Mouse (Mus musculus) left cerebral cortex, adult 2 months (tissue): ENCODE measurements around the gene Sh3rf1. TPM values are rescaled to one million over a fixed set of nuclear protein-coding genes. Genes with fewer than 3 reads are reported as not detected.

Source experiments
- DNase-seq, 2 experiments: peaks; one replicate each; pipeline ENCODE4 v3.0.0; 2021 to 2022; ENCODE audit warnings: low spot score in 2 of 2, mixed read lengths in 1 of 2; ENCODE audit errors: extremely low spot score in 1 of 2
- H3K27ac ChIP-seq: fragments of 200-600 bp; 2 replicates; pipeline ENCODE4 v1.8.1; 2022
- H3K4me3 ChIP-seq: fragments of 200-600 bp; 2 replicates; pipeline ENCODE4 v1.8.1; 2022
- CTCF ChIP-seq: fragments of 200-600 bp; IDR thresholded peaks from 2 replicates; pipeline ENCODE4 v1.8.1; 2022; ENCODE audit warnings: antibody characterized with exemption, mild to moderate bottlenecking, moderate library complexity
- intact Hi-C: fragments of 180-260 bp; cut with DNase I; formaldehyde crosslinking; loops from one replicate; pipeline ENCODE4 v1.15.1; 2025
- total RNA-seq, 2 experiments: library from RNA; stranded (reverse); gene quantifications; 2 replicates each; pipeline ENCODE4 v1.2.3; 2021

Gene Sh3rf1
- total RNA-seq, 2 experiments from 2014 or later, result 37.5 to 40.7 TPM

DNA sequence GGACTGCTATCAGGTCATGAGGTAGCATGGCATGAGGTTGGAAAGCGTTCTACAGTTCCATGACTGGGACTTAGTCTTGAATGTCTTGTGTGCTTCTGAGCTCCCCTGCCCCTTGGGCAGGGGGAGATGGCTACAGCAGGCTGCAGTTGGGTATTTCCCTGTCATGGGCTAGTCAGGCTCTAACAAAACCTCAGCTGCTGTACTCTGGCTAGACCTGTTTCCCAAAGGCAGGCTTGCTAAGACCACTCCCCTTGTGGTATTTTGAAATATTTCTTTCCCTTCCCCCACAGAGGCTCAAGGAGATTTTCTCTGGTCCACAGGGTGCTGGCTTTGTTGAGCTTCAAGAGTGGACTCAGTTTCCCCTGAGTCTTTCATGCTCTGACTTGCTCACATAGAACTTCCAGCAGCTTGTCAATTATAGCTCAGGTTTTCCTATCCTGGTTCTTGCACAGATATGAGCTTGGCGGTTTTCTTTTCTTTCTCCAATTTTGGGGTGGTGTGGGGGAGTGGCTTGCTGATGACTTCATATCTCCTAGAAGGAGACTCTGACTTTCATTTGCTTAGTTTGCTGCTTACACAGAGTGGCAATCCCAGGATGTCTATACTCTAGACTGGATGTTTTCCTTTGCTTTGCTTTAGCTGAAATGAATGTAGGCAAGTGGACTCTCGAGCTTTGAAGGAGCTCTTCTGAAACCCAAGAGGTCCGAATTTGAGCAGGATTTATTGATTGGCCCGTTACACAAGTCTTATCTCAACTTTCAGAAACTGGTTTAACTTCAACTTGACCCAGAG lies 20.4 kb upstream of the Sh3rf1 start:
- no peak for DNase-seq
- H3K4me3 ChIP-seq, result no peak overlapping the region
- H3K27ac ChIP-seq, result no peak overlapping the region
- TF ChIP-seq CTCF, result no peak
- intact Hi-C loops, result no loop called here

DNA sequence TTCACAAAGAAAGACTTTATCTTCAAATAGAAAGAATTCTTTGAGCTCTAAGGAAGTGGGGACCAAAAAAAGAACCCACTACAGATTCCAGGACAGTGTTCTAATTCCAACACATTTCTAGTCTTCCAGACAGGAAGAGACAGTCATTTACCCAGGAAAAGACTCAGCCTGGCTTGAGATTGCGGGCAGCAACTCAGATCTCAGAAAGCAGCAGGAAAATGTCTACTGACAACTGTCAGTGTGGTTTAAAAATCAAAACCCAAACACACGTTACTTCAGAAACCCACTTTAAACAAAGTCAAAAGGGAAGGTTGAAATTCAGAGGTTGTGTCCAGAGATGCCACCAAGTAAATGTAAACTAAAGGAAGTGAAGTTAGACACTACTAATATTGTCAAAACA lies 16.8 kb upstream of the Sh3rf1 start:
- intact Hi-C loops, result no loop called here
- no peak overlapping the region for H3K4me3 ChIP-seq
- DNase-seq, result no peak
- no peak overlapping the region for H3K27ac ChIP-seq
- no peak for TF ChIP-seq CTCF

DNA sequence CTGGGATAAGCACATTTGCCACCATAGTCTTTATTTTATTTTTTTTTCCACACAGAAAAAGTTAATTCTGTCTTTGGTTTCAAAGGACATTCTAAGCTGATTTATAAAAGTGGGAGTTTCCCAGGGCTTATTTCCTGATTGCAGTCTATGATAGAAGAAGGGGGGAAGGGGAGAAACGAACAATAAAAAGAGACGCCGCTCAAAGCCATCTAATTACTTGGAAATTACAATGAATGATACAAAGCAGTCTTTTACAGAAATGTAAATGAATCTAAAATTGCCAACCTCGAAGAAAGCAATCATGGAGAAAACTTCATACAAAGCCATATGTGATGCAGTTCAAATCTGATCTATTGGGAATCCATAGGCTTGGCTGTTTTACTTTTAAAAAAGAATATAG lies 16.0 kb upstream of the Sh3rf1 start:
- DNase-seq, result no peak
- Histone ChIP-seq H3K27ac (no peak overlapping the region), H3K4me3 (no peak overlapping the region)
- intact Hi-C loops, result no loop called here
- no peak for TF ChIP-seq CTCF

DNA sequence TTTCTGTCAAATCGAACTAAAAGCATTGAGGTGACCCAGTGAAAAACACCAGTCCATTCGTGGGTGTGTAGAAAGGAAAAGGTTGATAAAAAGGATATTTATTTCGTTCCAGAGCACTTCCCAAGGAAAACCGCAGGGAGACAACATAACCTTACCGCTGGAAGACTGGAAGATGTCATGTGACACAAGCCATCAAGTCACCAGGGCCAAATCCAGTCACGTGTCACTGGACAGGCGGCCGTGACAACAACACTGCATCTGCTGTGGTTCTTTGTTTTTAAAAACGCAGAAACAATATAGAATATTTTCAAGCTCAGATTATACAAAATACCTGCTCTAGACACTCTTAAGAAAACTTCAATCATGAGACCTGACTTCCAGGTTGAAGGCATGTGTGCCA lies 15.0 kb upstream of the Sh3rf1 start:
- no peak for DNase-seq
- no peak for TF ChIP-seq CTCF
- intact Hi-C loops, result no loop called here
- Histone ChIP-seq H3K4me3 (no peak overlapping the region), H3K27ac (no peak overlapping the region)

DNA sequence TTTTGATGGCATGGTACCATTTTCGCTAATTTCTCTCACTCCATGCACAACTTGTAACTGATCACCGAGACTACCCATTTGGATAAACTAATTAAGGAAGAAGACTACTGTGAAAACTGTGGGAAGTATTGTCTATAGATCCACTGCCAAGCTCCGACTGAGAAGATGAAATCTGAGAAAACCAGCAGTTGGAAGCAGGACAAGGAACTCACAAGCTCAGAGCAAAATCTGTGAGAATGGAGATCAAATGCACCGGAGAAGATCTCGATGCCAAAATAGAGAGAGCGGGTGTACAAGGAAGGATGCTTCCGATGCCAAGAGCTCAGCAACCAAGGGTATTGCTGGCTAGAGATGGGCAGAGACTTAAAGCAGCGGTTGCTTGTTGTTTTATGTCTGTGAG lies 12.8 kb upstream of the Sh3rf1 start:
- no peak for DNase-seq
- intact Hi-C loops, result no loop called here
- H3K4me3 ChIP-seq, result no peak overlapping the region

DNA sequence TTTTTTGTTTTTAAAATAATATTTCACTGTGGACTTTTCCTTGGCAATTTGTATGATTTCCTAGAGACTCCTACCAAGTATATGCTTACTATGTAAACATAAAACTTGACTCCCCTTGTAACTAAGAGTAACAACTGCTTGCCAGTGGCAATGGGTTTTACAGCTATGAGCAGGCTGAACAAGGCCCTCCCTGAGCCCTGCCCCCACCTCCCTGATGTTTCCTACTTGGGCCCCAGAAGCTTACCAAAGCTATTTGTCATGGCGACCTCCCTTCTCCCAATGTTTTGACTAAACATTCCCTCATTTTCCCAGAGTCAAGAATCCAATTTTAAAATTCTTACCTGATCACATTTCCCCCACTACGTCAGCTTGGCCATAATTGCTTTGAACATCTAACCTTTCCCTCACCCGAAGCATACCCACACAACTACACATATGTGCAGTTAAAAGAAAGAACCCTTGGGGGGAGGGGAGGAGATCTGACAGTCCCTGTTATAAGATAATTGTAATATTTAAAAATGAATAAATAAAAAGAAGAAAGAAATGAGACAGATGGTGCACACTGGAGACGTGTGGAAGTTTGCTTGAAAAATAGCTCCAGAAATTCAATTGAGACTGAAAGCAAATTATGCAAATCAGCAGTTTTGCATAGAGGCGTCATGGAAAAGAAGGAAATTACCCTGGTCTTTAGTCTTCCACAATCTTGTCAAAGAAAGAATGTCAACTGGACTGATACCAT lies 8.4 kb upstream of the Sh3rf1 start:
- no peak for TF ChIP-seq CTCF
- H3K4me3 ChIP-seq, result no peak overlapping the region
- no peak overlapping the region for H3K27ac ChIP-seq
- intact Hi-C loops, result no loop called here
- no peak for DNase-seq

More for the DNA sequence above, 12.8 kb upstream of the Sh3rf1 start:
- peak overlapping the region; percentile 20; the same call in 1 of the 2 replicates for H3K27ac ChIP-seq
- no peak for TF ChIP-seq CTCF

DNA sequence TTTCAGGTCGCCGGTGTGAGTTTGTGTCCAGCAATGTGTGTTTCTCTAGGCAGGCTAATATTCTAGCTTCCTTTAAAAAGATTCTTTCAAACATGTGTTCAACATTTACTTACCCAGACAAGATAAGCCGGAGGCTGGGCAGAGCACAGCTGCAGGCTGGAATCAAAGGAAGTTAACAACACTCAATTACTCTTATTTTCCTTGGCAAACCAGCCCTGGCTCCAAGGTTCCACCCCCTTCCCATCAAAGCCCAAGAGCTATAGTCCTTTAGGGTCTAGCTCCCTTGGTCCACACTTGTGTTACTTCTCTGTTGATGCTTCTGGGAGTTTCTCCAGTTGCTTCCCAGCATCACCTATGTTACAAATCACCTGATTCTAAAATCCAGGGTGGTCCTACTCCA lies 6.7 kb upstream of the Sh3rf1 start:
- Histone ChIP-seq H3K27ac (peak overlapping the region; percentile 76), H3K4me3 (no peak overlapping the region)
- DNase-seq, result no peak
- TF ChIP-seq CTCF, result no peak
- intact Hi-C loops, result no loop called here

DNA sequence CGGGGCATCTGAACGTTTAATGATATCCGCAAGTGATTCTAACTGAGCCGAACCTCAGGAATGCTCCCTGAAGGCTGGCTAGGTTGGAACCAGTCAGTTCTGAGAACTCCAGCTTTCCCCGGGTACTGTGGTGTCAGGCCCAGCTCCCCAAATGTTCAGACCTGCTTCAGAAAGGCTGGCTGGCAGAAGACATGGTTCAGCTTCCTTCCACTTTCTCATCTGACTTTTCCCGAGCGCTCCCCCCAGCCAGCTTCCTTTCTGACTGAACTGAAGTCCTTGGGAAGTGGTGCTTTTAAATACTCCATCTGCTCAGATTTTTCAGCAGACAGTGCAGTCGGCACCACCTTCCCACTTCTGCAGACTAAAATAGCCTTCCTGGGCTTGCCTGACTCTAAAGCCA lies 6.2 kb upstream of the Sh3rf1 start:
- no peak for TF ChIP-seq CTCF
- peak; percentile 54 to 59 for DNase-seq
- Histone ChIP-seq H3K27ac (peak overlapping the region; percentile 76), H3K4me3 (no peak overlapping the region)
- intact Hi-C loops, result no loop called here

DNA sequence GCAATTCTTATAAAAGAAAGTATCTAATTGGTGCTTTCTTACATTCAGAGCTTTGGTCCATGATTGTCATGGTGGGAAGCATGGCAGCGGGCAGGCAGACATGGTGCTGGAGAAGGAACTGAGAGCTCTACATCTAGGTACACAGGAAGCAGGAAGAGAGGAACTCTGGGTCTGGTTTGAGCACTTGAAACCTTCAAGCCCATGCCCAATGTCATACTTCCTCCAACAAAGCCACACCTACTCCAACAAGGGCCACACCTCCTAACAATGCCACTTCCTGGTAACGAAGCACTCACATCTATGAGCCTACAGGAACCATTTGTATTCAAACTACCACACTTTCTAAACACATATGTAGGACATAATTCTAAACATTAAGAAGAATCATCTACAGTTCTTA lies 5.2 kb upstream of the Sh3rf1 start:
- no peak for DNase-seq
- no peak for TF ChIP-seq CTCF
- H3K27ac ChIP-seq, result no peak overlapping the region
- no peak overlapping the region for H3K4me3 ChIP-seq
- intact Hi-C loops, result no loop called here

DNA sequence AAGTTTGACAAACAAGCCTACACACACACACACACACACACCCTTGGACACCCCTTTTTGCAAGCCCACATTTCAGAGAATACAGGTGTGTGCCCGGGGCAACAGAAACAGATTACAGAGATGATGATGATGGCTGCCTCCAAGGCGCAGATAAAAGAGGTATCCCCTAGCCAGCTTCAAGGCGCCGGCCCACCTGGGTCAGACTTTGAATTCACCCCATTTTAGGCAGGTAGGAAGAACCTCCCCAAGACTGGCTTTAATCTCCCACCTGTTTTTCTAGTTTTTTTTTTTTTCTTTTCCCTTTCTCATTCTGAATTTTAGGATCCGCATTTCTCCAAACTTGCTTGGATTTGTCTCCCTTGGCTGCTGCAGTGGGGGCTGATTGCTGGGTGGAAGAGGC lies 389 bp upstream of the Sh3rf1 start:
- H3K4me3 ChIP-seq, result peak overlapping the region; percentile 93
- no peak for DNase-seq
- TF ChIP-seq CTCF, result no peak
- intact Hi-C loops, result loop anchor here (5.0 kb wide), 5 partner anchors 81 to 264 kb away; partner anchors contain the start of genes Cbr4 and Nek1
- H3K27ac ChIP-seq, result peak overlapping the region; percentile 87

DNA sequence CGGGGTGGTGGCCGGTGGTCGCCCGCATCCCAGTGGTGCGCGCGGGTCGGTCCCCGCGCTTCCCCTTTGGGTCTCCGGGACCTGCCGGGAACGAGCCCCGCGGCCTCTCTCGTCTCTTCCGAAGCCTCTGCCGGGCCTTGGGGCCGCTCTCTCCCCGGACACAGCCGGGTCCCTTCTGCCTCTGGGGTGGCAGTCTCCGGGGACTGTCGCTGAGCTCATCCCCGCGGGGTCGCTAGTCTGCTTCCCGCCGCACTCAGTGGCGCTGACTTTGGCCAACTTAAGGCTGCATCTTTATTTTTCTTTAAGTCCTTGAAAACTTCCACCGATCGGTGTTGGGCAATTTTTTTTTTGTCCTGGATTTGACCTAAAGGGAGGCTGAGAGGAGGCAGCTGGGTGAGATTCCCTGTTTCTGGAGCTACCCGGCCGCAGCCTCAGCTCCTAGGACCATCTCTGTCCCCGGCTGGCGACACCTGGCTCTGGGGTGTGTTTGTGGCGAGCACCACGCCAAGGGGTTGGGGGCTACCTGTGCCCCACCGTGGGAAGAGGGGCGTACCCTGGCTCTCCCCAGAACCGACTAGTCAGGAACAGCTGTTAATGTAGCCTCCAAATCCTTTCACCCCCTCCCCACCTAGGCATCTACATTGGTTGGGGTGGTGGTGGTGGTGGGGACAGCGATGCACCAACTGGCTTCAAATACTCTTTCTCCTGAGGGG lies 864 bp downstream of the Sh3rf1 start:
- H3K27ac ChIP-seq, result peak overlapping the region; percentile 87
- peak overlapping the region; percentile 93 for H3K4me3 ChIP-seq
- peak; percentile 60 to 62 for DNase-seq
- TF ChIP-seq CTCF, result peak; percentile 13
- intact Hi-C loops, result loop anchor here (1.0 to 5.0 kb wide), 8 partner anchors 35 to 263 kb away; partner anchors contain the start of genes Cbr4 and Nek1
